Mouse (Mus musculus) spleen, adult 2 months (tissue): Measurements from ENCODE around the gene Wdpcp.
"Not testable (repeated sequence)": the region's sequence is repeated elsewhere in the genome, so short reads cannot be mapped to it uniquely, and the experiment has no call there.

Experiments used
- CTCF ChIP-seq: fragments of 200-500 bp; IDR thresholded peaks from 2 replicates; pipeline ENCODE4 v1.5.1; 2011; ENCODE audit warnings: mild to moderate bottlenecking, inconsistent platforms; ENCODE audit not compliant: insufficient read depth, insufficient read length, insufficient replicate concordance; ENCODE audit errors: extremely low read depth
- POLR2A ChIP-seq: fragments of 200-500 bp; IDR thresholded peaks from 2 replicates; pipeline ENCODE4 v1.6.1; 2011; ENCODE audit warnings: low read depth, low read length, inconsistent platforms

DNA sequence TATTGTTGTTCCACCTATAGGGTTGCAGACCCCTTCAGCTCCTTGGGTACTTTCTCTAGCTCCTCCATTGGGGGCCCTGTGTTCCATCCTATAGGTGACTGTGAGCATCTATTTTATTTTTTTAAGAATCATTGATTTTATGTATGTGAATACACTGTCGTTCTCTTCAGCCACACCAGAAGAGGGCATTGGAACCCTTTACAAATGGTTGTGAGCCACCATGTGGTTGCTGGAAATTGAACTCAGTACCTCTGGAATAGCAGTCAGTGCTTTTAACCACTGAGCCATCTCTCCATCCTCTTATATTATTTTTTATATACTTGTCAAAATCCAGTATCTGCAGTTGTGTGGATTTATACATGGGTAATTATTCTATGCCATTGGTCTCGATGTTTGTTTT lies 41.2 kb upstream of the Wdpcp start:
- TF ChIP-seq POLR2A, CTCF: not testable (repeated sequence)
